Mouse (Mus musculus) adrenal gland, postnatal 10 days (tissue): ENCODE results near the gene Vmn1r90. TPM values are rescaled to one million over a fixed set of nuclear protein-coding genes. Genes with fewer than 3 reads are reported as not detected.
"Not testable (repeated sequence)": the region's sequence is repeated elsewhere in the genome, so short reads cannot be mapped to it uniquely, and the experiment has no call there.

Experiments
- DNase-seq: peaks from one replicate; pipeline ENCODE4 v3.0.0; 2021; ENCODE audit warnings: mixed read lengths
- long read RNA-seq, 2 experiments: library from polyadenylated mRNA; stranded (forward); transcript quantifications; one replicate each; pipeline ENCODE4 v2.0.0; 2021
- total RNA-seq, 2 experiments: library from RNA; stranded (reverse); gene quantifications; 2 replicates each; pipeline ENCODE4 v1.2.3; 2021

Gene Vmn1r90
- total RNA-seq: under 1 TPM in 1 of 2 experiments, not detected in 1; 0.21 TPM
- long read RNA-seq, experiment 1: 0 reads
- long read RNA-seq, experiment 2: 0 reads

DNA sequence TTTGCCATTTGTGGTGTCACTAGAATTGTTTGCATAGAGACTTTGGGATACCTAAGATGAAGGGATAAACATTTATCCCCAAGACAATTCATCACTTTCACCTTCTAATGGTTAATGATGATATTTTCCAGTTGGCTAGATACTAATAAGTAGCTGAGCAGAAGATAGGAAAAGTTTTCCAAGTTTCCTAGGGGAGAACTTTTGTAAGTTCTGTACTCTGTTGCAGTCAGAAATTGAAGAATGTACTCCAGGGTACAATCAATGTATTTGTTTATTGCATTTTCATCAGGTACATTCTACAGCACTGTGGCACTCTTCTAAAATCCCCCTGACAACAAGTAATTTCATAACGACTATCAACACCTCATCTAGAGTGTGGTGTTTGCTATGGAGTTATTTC, at the start of gene Vmn1r90:
Gene Vmn1r90 (minus strand): TSS at position 101 of the 400 bp plus-strand sequence.
- no peak for DNase-seq

DNA sequence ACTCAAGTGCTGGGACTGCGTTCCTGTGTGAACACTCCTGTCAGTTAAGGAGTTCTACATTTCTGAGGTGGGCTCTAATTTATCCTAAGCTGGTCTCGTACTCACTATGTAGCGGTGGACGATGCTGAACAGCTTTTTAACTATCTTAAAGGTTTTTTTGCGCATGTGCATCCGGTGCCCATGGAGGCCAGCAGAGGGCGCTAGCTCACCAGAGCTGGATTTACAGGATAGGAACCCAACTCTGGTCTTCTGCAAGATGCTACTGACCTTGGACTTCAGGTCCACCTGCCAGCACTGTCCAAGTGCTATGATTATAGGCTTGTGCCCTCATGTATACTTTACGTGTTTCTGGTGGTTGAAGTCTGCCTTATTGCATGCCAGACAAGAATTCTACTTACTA, 29.7 kb upstream of the Vmn1r90 start:
- not testable (repeated sequence) for DNase-seq

DNA sequence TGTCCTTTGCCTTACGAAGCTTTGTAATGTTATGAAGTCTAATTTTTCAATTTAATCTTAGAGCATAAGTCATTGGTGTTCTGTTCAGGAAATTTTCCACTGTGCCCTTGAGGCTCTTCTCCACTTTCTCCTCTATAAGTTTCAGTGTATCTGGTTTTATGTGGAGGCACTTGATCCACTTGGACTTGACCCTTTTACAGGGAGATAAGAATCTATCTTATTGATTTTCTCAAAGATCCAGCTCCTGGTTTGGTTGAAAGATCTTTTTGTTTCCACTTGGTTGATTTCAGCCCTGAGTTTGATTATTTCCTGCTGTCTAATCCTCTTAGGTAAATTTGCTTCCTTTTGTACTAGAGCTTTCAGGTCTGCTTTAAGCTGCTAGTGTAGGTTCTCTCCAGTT, 11.0 kb downstream of the Vmn1r90 start:
- DNase-seq: no peak

DNA sequence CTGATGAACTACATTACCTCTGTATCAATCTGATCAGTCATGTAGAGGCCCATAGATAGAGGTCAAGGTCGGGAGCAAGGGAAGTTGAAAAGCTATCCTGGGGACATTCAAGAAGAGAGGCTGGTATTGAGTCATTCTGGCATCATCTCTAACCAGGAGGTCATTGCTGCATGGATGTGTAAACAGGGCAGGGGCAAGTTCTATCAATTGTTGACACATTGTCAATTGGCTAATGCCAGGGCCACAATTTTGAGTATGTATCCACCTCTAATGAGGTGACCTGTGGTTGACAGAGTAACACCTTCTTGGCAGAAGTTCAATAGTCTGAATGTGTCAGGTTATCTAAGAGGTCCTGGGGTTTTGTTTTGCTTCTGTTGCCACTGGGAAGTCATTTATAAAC, 38.0 kb downstream of the Vmn1r90 start:
- no peak for DNase-seq

DNA sequence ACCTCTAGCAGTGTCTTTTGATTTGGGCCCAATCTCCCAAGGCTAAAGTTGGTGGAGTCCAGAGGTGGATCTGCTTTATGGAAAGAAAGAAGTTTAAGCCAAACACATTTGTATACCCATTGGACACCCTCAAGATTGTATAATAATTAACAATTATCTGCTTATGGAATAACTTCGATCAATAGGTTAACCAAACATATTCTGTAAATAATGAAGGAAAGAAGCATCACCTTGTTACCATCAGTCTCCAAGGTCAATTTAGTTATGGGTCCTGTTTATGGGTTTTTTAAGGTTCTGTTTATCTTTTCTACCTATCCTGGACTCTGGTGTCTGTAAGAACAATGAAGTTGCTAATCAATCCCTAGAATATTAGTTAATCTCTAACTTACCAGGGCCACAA, 40.7 kb downstream of the Vmn1r90 start:
- DNase-seq: no peak

DNA sequence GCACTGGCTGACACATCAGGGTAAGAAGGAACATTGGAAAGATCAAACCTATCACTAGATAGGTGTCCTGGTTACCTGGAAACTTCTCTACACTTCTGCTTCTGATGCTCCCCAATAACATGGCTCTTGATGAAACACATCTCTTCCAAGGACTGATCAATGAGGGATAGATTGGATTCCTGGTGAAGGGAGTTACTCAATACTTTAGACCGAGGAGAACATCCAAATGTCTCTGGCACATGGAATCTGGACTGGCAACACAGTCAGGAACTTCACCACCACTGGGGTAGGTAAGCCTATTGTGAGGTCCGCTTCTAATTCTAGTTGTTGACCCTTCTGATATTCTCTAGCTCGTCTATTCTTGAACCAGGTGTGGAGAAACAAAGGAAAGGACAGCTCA, 45.0 kb downstream of the Vmn1r90 start:
- no peak for DNase-seq

Other genes starting within 250 kb of the Vmn1r90 start
- not detected for gene Obox8, start 229.9 kb downstream of the Vmn1r90 start, total RNA-seq
- gene Sult2a8, start 116.7 kb downstream of the Vmn1r90 start, total RNA-seq: 10 to 100 TPM; 12.8 to 24.5 TPM
- gene Sult2a7, start 69.3 kb downstream of the Vmn1r90 start, total RNA-seq: not detected
- gene Obox7, start 96.0 kb upstream of the Vmn1r90 start, total RNA-seq: not detected